Mouse (Mus musculus): ENCODE data around the gene Gm49366. TPM values are rescaled to one million over a fixed set of nuclear protein-coding genes. Genes with fewer than 3 reads are reported as not detected.
"Not testable (repeated sequence)": the region's sequence is repeated elsewhere in the genome, so short reads cannot be mapped to it uniquely, and the experiment has no call there.

Gene Gm49366
- not detected in 2 replicates for total RNA-seq (2012; rRNA removed)

DNA sequence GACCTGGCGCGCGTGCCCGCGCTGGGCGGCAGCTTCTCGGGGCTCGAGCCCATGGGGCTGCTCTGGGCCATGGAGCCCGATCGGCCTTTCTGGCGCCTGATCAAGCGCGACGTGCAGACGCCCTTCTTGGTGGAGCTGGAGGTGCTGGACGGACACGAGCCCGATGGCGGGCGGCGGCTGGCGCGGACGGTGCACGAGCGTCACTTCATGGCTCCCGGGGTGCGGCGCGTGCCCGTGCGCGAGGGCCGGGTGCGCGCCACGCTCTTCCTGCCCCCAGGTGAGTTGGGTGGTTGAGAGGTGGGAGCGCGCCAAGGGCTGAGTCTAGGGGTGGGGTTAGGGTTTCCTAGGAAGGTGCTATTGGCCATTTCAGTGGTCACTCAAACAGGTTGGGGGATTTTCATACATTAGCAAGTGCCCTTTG, at the start of gene Gm49366:
Gm49366 (plus strand) TSS at position 245 of the 421 bp plus-strand sequence.
- H3K36me3 ChIP-seq (ENCODE audit: control insufficient read depth, insufficient read depth, low read length, poor library complexity, severe bottlenecking); DNase-seq (ENCODE audit: low read depth, low spot score); H3K27ac ChIP-seq (ENCODE audit: insufficient read depth, low read depth, low read length, poor library complexity, severe bottlenecking); in situ Hi-C loops (cut with MboI; ENCODE audit: low sequenced_read_pairs in 2 of 2, unreplicated experiment in 2 of 2); H3K4me1 ChIP-seq (ENCODE audit: control insufficient read depth in 2 of 2, insufficient read depth in 2 of 2, low read length in 2 of 2, poor library complexity in 1 of 2); H3K9me3 ChIP-seq (ENCODE audit: control insufficient read depth, insufficient read depth, low read depth, low read length): not testable (repeated sequence)
- peak within 1 kb of the TSS; percentile 75 for H3K9ac ChIP-seq (ENCODE audit: insufficient read depth, low read depth, low read length, poor library complexity, severe bottlenecking)
- peak within 1 kb of the TSS; percentile 66 to 74; a peak in 3 of 4 replicates for H3K4me3 ChIP-seq (ENCODE audit: insufficient read depth in 1 of 2, low read depth in 1 of 2, low read length in 2 of 2, poor library complexity in 1 of 2, severe bottlenecking in 1 of 2)

DNA sequence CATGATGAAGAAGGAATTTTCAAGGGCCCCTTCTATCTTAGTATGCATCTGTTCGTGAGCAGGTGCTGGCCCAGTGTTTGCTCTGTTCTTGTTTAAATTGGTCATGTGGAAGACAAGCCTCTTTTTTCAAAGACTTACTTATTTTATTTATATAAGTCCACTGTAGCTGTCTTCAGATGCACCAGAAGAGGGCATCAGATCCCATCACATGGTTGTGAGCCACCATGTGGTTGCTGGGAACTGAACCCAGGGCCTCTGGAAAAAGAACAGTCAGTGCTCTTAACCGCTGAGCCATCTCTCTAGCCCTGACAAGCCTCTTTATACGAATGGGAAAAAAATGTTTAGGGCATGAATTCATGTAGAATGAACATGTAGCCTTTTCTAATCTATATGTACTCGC, 49.4 kb upstream of the Gm49366 start:
- no peak for TF ChIP-seq CHD2 (IDR thresholded peaks at IDR 0.05; ENCODE audit: low read depth, low read length)
- TF ChIP-seq MAFK (IDR thresholded peaks at IDR 0.05; ENCODE audit: insufficient read depth, low read depth, low read length), result no peak
- no peak for TF ChIP-seq ZNF384 (IDR thresholded peaks at IDR 0.05; ENCODE audit: low read depth, low read length)
- TF ChIP-seq ZC3H11A (IDR thresholded peaks at IDR 0.05; ENCODE audit: borderline replicate concordance, low read depth, low read length), result no peak
- TF ChIP-seq HCFC1 (IDR thresholded peaks at IDR 0.05; ENCODE audit: borderline replicate concordance, insufficient read depth, low read length), result no peak
- in situ Hi-C loops (cut with MboI; ENCODE audit: low sequenced_read_pairs in 2 of 2, unreplicated experiment in 2 of 2), result loop anchor here (5.0 kb wide), 2 partner anchors 1718 to 1728 kb away; no protein-coding TSS in a partner anchor
- no peaks in the 10 kb centered on the region for H3K36me3 ChIP-seq (ENCODE audit: control insufficient read depth, insufficient read depth, low read length, poor library complexity, severe bottlenecking)
- no peak for DNase-seq (ENCODE audit: low read depth, low spot score)
- H3K9ac ChIP-seq (ENCODE audit: insufficient read depth, low read depth, low read length, poor library complexity, severe bottlenecking), result no peak overlapping the region
- no peaks in the 10 kb centered on the region for H3K9me3 ChIP-seq (ENCODE audit: control insufficient read depth, insufficient read depth, low read depth, low read length)
- H3K27ac ChIP-seq (ENCODE audit: insufficient read depth, low read depth, low read length, poor library complexity, severe bottlenecking), result no peak overlapping the region
- no peak overlapping the region for H3K4me3 ChIP-seq (ENCODE audit: insufficient read depth in 1 of 2, low read depth in 1 of 2, low read length in 2 of 2, poor library complexity in 1 of 2, severe bottlenecking in 1 of 2)
- H3K4me1 ChIP-seq (ENCODE audit: control insufficient read depth in 2 of 2, insufficient read depth in 2 of 2, low read length in 2 of 2, poor library complexity in 1 of 2), result peaks cover 1 to 5% of the 10 kb centered on the region in 2 experiments; a peak in 1 of 4 replicates

DNA sequence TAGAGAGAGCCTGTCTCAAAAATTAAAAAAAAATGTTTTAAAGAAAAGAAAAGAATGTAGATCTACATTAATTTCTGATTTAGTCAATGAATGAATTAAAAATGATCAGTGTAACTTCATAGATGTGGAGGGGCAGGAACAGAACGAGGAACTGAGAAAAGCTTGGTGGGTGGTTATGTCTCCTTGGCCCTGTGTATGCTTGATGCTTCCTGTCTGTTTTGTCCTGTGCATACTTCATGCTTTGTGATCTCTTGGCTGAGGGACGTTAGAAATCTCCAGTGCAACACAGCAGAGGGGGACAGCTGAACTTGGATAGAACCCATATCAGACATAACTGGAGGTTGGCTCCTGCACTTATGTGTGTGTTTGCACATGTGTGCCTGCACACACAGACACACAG, 41.5 kb upstream of the Gm49366 start:
- DNase-seq (ENCODE audit: low read depth, low spot score), result no peak
- Histone ChIP-seq H3K4me3 (ENCODE audit: insufficient read depth in 1 of 2, low read depth in 1 of 2, low read length in 2 of 2, poor library complexity in 1 of 2, severe bottlenecking in 1 of 2) (no peak overlapping the region), H3K36me3 (ENCODE audit: control insufficient read depth, insufficient read depth, low read length, poor library complexity, severe bottlenecking) (no peaks in the 10 kb centered on the region), H3K27ac (ENCODE audit: insufficient read depth, low read depth, low read length, poor library complexity, severe bottlenecking) (no peak overlapping the region), H3K9ac (ENCODE audit: insufficient read depth, low read depth, low read length, poor library complexity, severe bottlenecking) (no peak overlapping the region), H3K9me3 (ENCODE audit: control insufficient read depth, insufficient read depth, low read depth, low read length) (no peaks in the 10 kb centered on the region), H3K4me1 (ENCODE audit: control insufficient read depth in 2 of 2, insufficient read depth in 2 of 2, low read length in 2 of 2, poor library complexity in 1 of 2) (no peaks in the 10 kb centered on the region; a peak in 1 of 4 replicates)
- in situ Hi-C loops (cut with MboI; ENCODE audit: low sequenced_read_pairs in 2 of 2, unreplicated experiment in 2 of 2), result no loop called here
- no peak for TF ChIP-seq ZC3H11A (IDR thresholded peaks at IDR 0.05; ENCODE audit: borderline replicate concordance, low read depth, low read length)
- TF ChIP-seq HCFC1 (IDR thresholded peaks at IDR 0.05; ENCODE audit: borderline replicate concordance, insufficient read depth, low read length), result no peak
- no peak for TF ChIP-seq CHD2 (IDR thresholded peaks at IDR 0.05; ENCODE audit: low read depth, low read length)
- TF ChIP-seq MAFK (IDR thresholded peaks at IDR 0.05; ENCODE audit: insufficient read depth, low read depth, low read length), result no peak
- no peak for TF ChIP-seq ZNF384 (IDR thresholded peaks at IDR 0.05; ENCODE audit: low read depth, low read length)

DNA sequence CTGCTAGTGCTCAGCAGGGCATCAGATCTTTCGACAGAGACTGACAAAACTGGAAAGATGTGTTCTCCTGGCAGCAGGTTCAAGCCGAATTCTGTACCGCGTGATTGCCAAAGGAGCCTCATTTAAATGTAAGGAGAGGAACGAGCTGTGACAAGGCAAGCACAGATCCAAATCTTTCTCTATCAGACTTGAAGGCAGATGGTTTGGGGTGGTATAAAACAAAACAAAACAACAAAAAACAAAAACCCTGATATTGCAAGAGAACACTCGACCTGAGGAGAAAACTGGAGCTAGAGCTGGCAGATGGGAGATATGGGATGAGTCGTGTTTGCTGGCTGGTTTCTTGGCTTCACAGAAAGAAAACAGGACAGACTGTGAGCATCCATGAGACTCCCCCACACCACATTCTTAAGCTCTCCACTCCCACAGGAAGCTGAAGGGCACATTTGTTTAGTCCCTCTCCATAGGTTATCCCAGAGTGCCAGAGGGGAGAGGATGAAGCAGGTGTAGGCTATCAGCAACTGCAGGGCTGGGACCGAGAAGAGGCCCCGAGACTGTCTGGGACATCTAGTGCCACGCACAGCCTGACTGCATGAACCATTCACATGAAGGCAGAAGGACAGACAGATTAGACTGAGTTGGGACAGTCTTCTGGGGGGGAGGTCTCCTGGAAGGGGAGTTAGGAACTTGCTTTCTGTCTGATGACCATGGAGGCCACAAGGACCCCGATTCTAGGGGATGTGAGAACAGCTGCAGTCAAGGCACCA, 40.2 kb upstream of the Gm49366 start:
- Histone ChIP-seq H3K27ac (ENCODE audit: insufficient read depth, low read depth, low read length, poor library complexity, severe bottlenecking) (no peak overlapping the region), H3K36me3 (ENCODE audit: control insufficient read depth, insufficient read depth, low read length, poor library complexity, severe bottlenecking) (no peaks in the 10 kb centered on the region), H3K4me1 (ENCODE audit: control insufficient read depth in 2 of 2, insufficient read depth in 2 of 2, low read length in 2 of 2, poor library complexity in 1 of 2) (no peaks in the 10 kb centered on the region; a peak in 1 of 4 replicates), H3K9me3 (ENCODE audit: control insufficient read depth, insufficient read depth, low read depth, low read length) (peaks cover 2% of the 10 kb centered on the region; the same call in 1 of the 2 replicates), H3K4me3 (ENCODE audit: insufficient read depth in 1 of 2, low read depth in 1 of 2, low read length in 2 of 2, poor library complexity in 1 of 2, severe bottlenecking in 1 of 2) (no peak overlapping the region), H3K9ac (ENCODE audit: insufficient read depth, low read depth, low read length, poor library complexity, severe bottlenecking) (no peak overlapping the region)
- DNase-seq (ENCODE audit: low read depth, low spot score), result no peak
- TF ChIP-seq CHD2 (IDR thresholded peaks at IDR 0.05; ENCODE audit: low read depth, low read length), result no peak
- TF ChIP-seq ZNF384 (IDR thresholded peaks at IDR 0.05; ENCODE audit: low read depth, low read length), result no peak
- TF ChIP-seq HCFC1 (IDR thresholded peaks at IDR 0.05; ENCODE audit: borderline replicate concordance, insufficient read depth, low read length), result no peak
- TF ChIP-seq MAFK (IDR thresholded peaks at IDR 0.05; ENCODE audit: insufficient read depth, low read depth, low read length), result no peak
- TF ChIP-seq ZC3H11A (IDR thresholded peaks at IDR 0.05; ENCODE audit: borderline replicate concordance, low read depth, low read length), result no peak
- in situ Hi-C loops (cut with MboI; ENCODE audit: low sequenced_read_pairs in 2 of 2, unreplicated experiment in 2 of 2), result no loop called here

DNA sequence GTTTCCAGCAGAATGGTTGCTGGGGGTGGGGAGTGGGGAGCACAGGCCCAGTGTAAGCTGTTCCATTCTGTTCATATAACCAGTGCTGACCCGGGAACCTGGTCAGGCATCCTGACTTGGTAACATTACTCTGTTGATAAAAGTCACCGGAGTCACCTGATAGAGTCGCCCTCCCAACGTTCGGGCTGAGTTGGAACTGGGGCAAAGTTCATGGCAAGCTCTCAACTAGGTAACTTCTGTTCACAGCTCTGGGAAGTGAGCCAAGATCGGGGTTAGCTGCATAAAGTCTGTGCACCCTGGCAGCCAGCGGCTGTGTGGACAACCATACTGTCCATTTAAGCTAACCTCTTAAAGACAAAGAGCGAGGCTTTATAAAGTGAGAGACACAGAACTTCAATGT, 39.5 kb upstream of the Gm49366 start:
- H3K9ac ChIP-seq (ENCODE audit: insufficient read depth, low read depth, low read length, poor library complexity, severe bottlenecking); DNase-seq (ENCODE audit: low read depth, low spot score); H3K36me3 ChIP-seq (ENCODE audit: control insufficient read depth, insufficient read depth, low read length, poor library complexity, severe bottlenecking); H3K4me3 ChIP-seq (ENCODE audit: insufficient read depth in 1 of 2, low read depth in 1 of 2, low read length in 2 of 2, poor library complexity in 1 of 2, severe bottlenecking in 1 of 2); H3K27ac ChIP-seq (ENCODE audit: insufficient read depth, low read depth, low read length, poor library complexity, severe bottlenecking); H3K4me1 ChIP-seq (ENCODE audit: control insufficient read depth in 2 of 2, insufficient read depth in 2 of 2, low read length in 2 of 2, poor library complexity in 1 of 2); in situ Hi-C loops (cut with MboI; ENCODE audit: low sequenced_read_pairs in 2 of 2, unreplicated experiment in 2 of 2); H3K9me3 ChIP-seq (ENCODE audit: control insufficient read depth, insufficient read depth, low read depth, low read length): not testable (repeated sequence)

Data from ES-E14 (cell line).